22 mouse cellular contexts compared by ENCODE assay signal in the genomic region with DNA sequence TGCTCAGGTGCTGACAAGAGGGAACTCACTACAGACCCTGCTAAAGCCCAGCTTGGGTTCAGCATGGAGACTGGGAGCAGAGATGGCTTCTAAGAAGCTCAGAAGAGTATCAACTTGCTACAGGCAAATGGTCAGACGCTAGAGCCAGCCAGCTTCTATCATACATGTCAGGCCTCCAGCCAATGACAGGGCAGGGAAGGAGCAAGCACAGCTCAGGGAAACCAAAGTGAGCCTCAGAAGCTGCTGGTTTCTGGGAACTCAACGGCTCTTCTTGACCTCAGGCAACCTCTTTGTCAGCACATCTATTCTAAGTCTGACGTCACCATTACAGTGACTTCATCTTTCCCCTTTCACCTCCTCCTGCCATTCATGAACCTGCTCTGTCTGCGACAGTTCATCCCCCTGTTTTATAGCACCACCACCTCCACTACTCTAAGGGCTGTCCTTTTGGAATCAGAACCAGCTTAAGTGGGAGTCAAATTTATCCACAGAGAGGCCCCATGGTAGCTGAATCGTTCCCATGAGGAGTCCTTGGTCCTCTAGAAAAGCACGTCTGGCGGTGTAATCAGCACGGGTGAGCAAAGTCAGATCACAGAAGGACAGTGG.
DNase-seq lines count a peak whose midpoint lies in the region; ATAC-seq and TF ChIP-seq lines count a peak whose summit lies in the region.
"Had no signal": no experiment of that assay in that cellular context is flagged by ENCODE, and none has a peak within 500 bp of the region (broad histone marks: within the 10 kb centered on the region; RNA-seq: fewer than 3 reads in every experiment).

No protein-coding gene starts in this region.

- peaks cover 14% of the 10 kb centered on the region for H3K4me1 ChIP-seq in forebrain, embryonic 10.5 days
- H3K4me1 ChIP-seq in forebrain, postnatal 0 days (ENCODE audit: insufficient read depth), result no peaks in the 10 kb centered on the region
- no peaks in the 10 kb centered on the region for H3K4me1 ChIP-seq in lung, postnatal 0 days (ENCODE audit: insufficient read depth, low read depth, low read length)
- peaks cover 22% of the 10 kb centered on the region for H3K4me1 ChIP-seq in heart, embryonic 11.5 days (ENCODE audit: control insufficient read depth, insufficient read depth, low read length)
- H3K4me1 ChIP-seq: limb, embryonic 13.5 days; liver, embryonic 15.5 days had no signal

- H3K4me2 ChIP-seq in forebrain, postnatal 0 days (ENCODE audit: low read depth), result no peak overlapping the region
- no peak overlapping the region for H3K4me2 ChIP-seq in lung, postnatal 0 days (replicated peaks; ENCODE audit: low read depth, low read length)
- H3K4me2 ChIP-seq in heart, embryonic 11.5 days, result no peak overlapping the region
- H3K4me2 ChIP-seq: limb, embryonic 13.5 days; liver, embryonic 15.5 days; midbrain, embryonic 13.5 days had no signal

- DNase-seq in forebrain, embryonic 10.5 days (ENCODE audit: extremely low spot score, low spot score), result no peak
- no peak for DNase-seq in forebrain, postnatal 0 days
- peak; percentile 25 for DNase-seq in lung, postnatal 0 days (ENCODE audit: low spot score)
- no peak for DNase-seq in lung, postnatal 36 days
- peak; percentile 15 for DNase-seq in skeletal muscle tissue, adult 2 months (ENCODE audit: low read depth, low spot score)
- no peak for DNase-seq in adrenal gland, postnatal 25 days
- no peak for DNase-seq in gastrocnemius, adult 18-20 months (ENCODE audit: low spot score)
- DNase-seq: adrenal gland, postnatal 36 days; cerebellum, adult 9-10 months; kidney, postnatal 14 days; layer of hippocampus, adult 9-11 months; lung, postnatal 14 days; retina, postnatal 1 day; right cerebral cortex, postnatal 4 days had no signal

- H3K27ac ChIP-seq in forebrain, embryonic 10.5 days, result 0 out of 2 replicates have a peak overlapping the region, but pooled peaks have one; percentile 8
- H3K27ac ChIP-seq in forebrain, postnatal 0 days (ENCODE audit: low read depth, low read length), result no peak overlapping the region
- H3K27ac ChIP-seq in lung, postnatal 0 days (ENCODE audit: low read length), result no peak overlapping the region
- 0 out of 2 replicates have a peak overlapping the region, but pooled peaks have one; percentile 29 for H3K27ac ChIP-seq in heart, embryonic 11.5 days (ENCODE audit: low read depth, low read length)
- H3K27ac ChIP-seq: embryonic facial prominence, embryonic 10.5 days; limb, embryonic 13.5 days; liver, embryonic 15.5 days; midbrain, embryonic 13.5 days had no signal

- no peak overlapping the region for H3K4me3 ChIP-seq in forebrain, embryonic 10.5 days
- no peak overlapping the region for H3K4me3 ChIP-seq in forebrain, postnatal 0 days (ENCODE audit: low read depth, low read length)
- H3K4me3 ChIP-seq in lung, postnatal 0 days (ENCODE audit: low read depth, low read length), result no peak overlapping the region
- no peak overlapping the region for H3K4me3 ChIP-seq in heart, embryonic 11.5 days (ENCODE audit: low read depth, low read length)
- H3K4me3 ChIP-seq: embryonic facial prominence, embryonic 10.5 days; limb, embryonic 13.5 days; liver, embryonic 15.5 days; midbrain, embryonic 13.5 days had no signal

- no peak for ATAC-seq in forebrain, postnatal 0 days
- no peak for ATAC-seq in lung, postnatal 0 days
- no peak; the same call in 1 of the 2 replicates for ATAC-seq in heart, embryonic 11.5 days (replicated peaks; ENCODE audit: insufficient number of reproducible peaks, low FRiP score, low TSS enrichment)
- ATAC-seq: forebrain, embryonic 14.5 days; hindbrain, embryonic 16.5 days; intestine, postnatal 0 days; midbrain, embryonic 13.5 days had no signal

- no peak overlapping the region for H3K9ac ChIP-seq in forebrain, postnatal 0 days
- H3K9ac ChIP-seq in lung, postnatal 0 days (replicated peaks; ENCODE audit: low read depth), result no peak overlapping the region
- no peak overlapping the region for H3K9ac ChIP-seq in heart, embryonic 11.5 days (ENCODE audit: low read depth, low read length)
- H3K9ac ChIP-seq: limb, embryonic 13.5 days; liver, embryonic 15.5 days; midbrain, embryonic 13.5 days had no signal

- TF ChIP-seq CTCF in forebrain, postnatal 0 days (IDR thresholded peaks at IDR 0.05; ENCODE audit: low read depth), result no peak
- TF ChIP-seq CTCF in lung, postnatal 0 days (IDR thresholded peaks at IDR 0.05), result no peak

- H3K27me3 ChIP-seq in forebrain, embryonic 10.5 days (ENCODE audit: poor library complexity, severe bottlenecking), result no peaks in the 10 kb centered on the region
- no peaks in the 10 kb centered on the region for H3K27me3 ChIP-seq in forebrain, postnatal 0 days (ENCODE audit: insufficient read depth, low read length)
- H3K27me3 ChIP-seq in lung, postnatal 0 days (replicated peaks; ENCODE audit: insufficient read depth, low read length), result no peaks in the 10 kb centered on the region
- H3K27me3 ChIP-seq in heart, embryonic 11.5 days (ENCODE audit: control insufficient read depth, insufficient read depth, low read length), result no peaks in the 10 kb centered on the region
- H3K27me3 ChIP-seq: limb, embryonic 13.5 days; liver, embryonic 15.5 days; midbrain, embryonic 13.5 days had no signal

- whole genome bisulfite sequencing in forebrain, embryonic 10.5 days, result 86% methylated on average over 8 of the region's 8 CpGs
- 71% methylated on average over 8 of the region's 8 CpGs for WGBS in forebrain, postnatal 0 days
- 39% methylated on average over 8 of the region's 8 CpGs for WGBS in lung, postnatal 0 days
- 26% methylated on average over 8 of the region's 8 CpGs for WGBS in heart, embryonic 11.5 days (ENCODE audit: insufficient replicate concordance)

- no peaks in the 10 kb centered on the region for H3K36me3 ChIP-seq in forebrain, embryonic 10.5 days (replicated peaks)
- no peaks in the 10 kb centered on the region for H3K36me3 ChIP-seq in forebrain, postnatal 0 days (ENCODE audit: insufficient read depth)
- no peaks in the 10 kb centered on the region for H3K36me3 ChIP-seq in lung, postnatal 0 days (ENCODE audit: insufficient read depth, low read length)
- no peaks in the 10 kb centered on the region for H3K36me3 ChIP-seq in heart, embryonic 11.5 days (ENCODE audit: control insufficient read depth, insufficient read depth, low read length)
- H3K36me3 ChIP-seq: embryonic facial prominence, embryonic 10.5 days; limb, embryonic 13.5 days; liver, embryonic 15.5 days; midbrain, embryonic 13.5 days had no signal

- no peak for TF ChIP-seq EP300 in lung, postnatal 0 days (IDR thresholded peaks at IDR 0.05)

- peaks cover 17% of the 10 kb centered on the region for H3K9me3 ChIP-seq in forebrain, embryonic 10.5 days
- no peaks in the 10 kb centered on the region for H3K9me3 ChIP-seq in forebrain, postnatal 0 days (ENCODE audit: low read length)
- no peaks in the 10 kb centered on the region for H3K9me3 ChIP-seq in lung, postnatal 0 days (ENCODE audit: low read length)
- H3K9me3 ChIP-seq in heart, embryonic 11.5 days (replicated peaks; ENCODE audit: control insufficient read depth, low read length), result no peaks in the 10 kb centered on the region
- H3K9me3 ChIP-seq: limb, embryonic 13.5 days; liver, embryonic 15.5 days had no signal

Comparison
In these comparisons a context has a peak if more than half of its experiments do, and no peak if none do; other contexts are left out.
1. DNase-seq: peak in lung, postnatal 0 days (single experiment) and skeletal muscle tissue, adult 2 months (single experiment); none in forebrain, embryonic 10.5 days (single experiment), forebrain, postnatal 0 days (single experiment), lung, postnatal 36 days (single experiment), adrenal gland, postnatal 25 days (single experiment) and gastrocnemius, adult 18-20 months (single experiment).
2. H3K27ac ChIP-seq: peak in forebrain, embryonic 10.5 days (single experiment) and heart, embryonic 11.5 days (single experiment); none in forebrain, postnatal 0 days (single experiment) and lung, postnatal 0 days (single experiment).